Comparison of ENCODE assay signal across 24 mouse cellular contexts in genomic region chr6:127912938-127913337, GRCm38 (mm10). TPM values are rescaled to one million over a fixed set of nuclear protein-coding genes. Genes with fewer than 3 reads are reported as not detected.
DNase-seq lines count a peak whose midpoint lies in the region; ATAC-seq and TF ChIP-seq lines count a peak whose summit lies in the region.
"Had no signal": no experiment of that assay in that cellular context is flagged by ENCODE, and none has a peak within 500 bp of the region (broad histone marks: within the 10 kb centered on the region; RNA-seq: fewer than 3 reads in every experiment).

No protein-coding gene starts in this region.

- H3K27ac ChIP-seq in heart, embryonic 13.5 days (replicated peaks), result no peak overlapping the region
- no peak overlapping the region for H3K27ac ChIP-seq in heart, adult 2 months
- H3K27ac ChIP-seq: heart, embryonic 15.5 days; limb, embryonic 15.5 days; liver, embryonic 15.5 days; neural tube, embryonic 13.5 days had no signal

- peak; percentile 25; the same call in 1 of the 2 replicates for ATAC-seq in heart, embryonic 13.5 days (ENCODE audit: extremely low read depth, insufficient number of reproducible peaks, low FRiP score, low TSS enrichment)
- ATAC-seq: inflammation-experienced regulatory T-cells, adult 6 months had no signal

- H3K9ac ChIP-seq in heart, embryonic 13.5 days, result no peak overlapping the region
- no peak overlapping the region for H3K9ac ChIP-seq in heart, adult 2 months (ENCODE audit: low read depth, low read length)
- H3K9ac ChIP-seq: heart, embryonic 15.5 days; limb, embryonic 15.5 days; liver, embryonic 15.5 days; neural tube, embryonic 13.5 days had no signal

- no peak overlapping the region for H3K4me2 ChIP-seq in heart, embryonic 13.5 days
- H3K4me2 ChIP-seq: heart, embryonic 15.5 days; limb, embryonic 15.5 days; liver, embryonic 15.5 days; neural tube, embryonic 13.5 days had no signal

- H3K27me3 ChIP-seq in heart, embryonic 13.5 days (replicated peaks), result 0 out of 2 replicates have a peak, but pooled peaks cover 2% of the 10 kb centered on the region
- no peaks in the 10 kb centered on the region for H3K27me3 ChIP-seq in heart, adult 2 months (ENCODE audit: control insufficient read depth, insufficient read depth, low read length)
- H3K27me3 ChIP-seq: heart, embryonic 15.5 days; limb, embryonic 15.5 days; liver, embryonic 15.5 days; neural tube, embryonic 13.5 days had no signal

- no peaks in the 10 kb centered on the region for H3K79me2 ChIP-seq in heart, adult 2 months (replicated peaks; ENCODE audit: control insufficient read depth, insufficient read depth, low read length)

- no peaks in the 10 kb centered on the region for H3K4me1 ChIP-seq in heart, embryonic 13.5 days
- H3K4me1 ChIP-seq in heart, adult 2 months (ENCODE audit: control insufficient read depth, insufficient read depth, low read length), result no peaks in the 10 kb centered on the region
- no peaks in the 10 kb centered on the region for H3K4me1 ChIP-seq in lung, adult 2 months (ENCODE audit: control insufficient read depth, insufficient read depth, low read length)
- H3K4me1 ChIP-seq: heart, embryonic 15.5 days; limb, embryonic 15.5 days; liver, embryonic 15.5 days had no signal

- DNase-seq in heart, adult 2 months, result no peak
- peak; percentile 21 to 33 for DNase-seq in lung, adult 18-20 months
- DNase-seq in lung, adult 2 months, result no peak
- DNase-seq in 3134 (ENCODE audit: extremely low read depth, insufficient read length, low spot score), result peak; percentile 29
- peak; percentile 64 for DNase-seq in NIH3T3 (ENCODE audit: low read depth)
- no peak for DNase-seq in yolk sac, embryonic 10.5 days (ENCODE audit: low spot score)
- DNase-seq in c-Kit-positive CD71-positive TER-119-positive erythroid progenitor cells, embryonic 14.5 days (ENCODE audit: low spot score), result no peak
- DNase-seq: adrenal gland, postnatal 36 days; cerebellum, adult 18-20 months; cerebellum, postnatal 25 days; embryo, embryonic 11 days; gastrocnemius, postnatal 10 days; heart, adult 11 months; kidney, postnatal 10 days; right cerebral cortex, adult 18-20 months; thymus, postnatal 25 days had no signal

- no peak for TF ChIP-seq EP300 in heart, adult 2 months (IDR thresholded peaks at IDR 0.05; ENCODE audit: insufficient read depth, low read depth, low read length)

- 88% methylated on average over 3 of the region's 3 CpGs for WGBS in heart, embryonic 13.5 days
- WGBS in heart, adult 2 months, result 94% methylated on average over 3 of the region's 3 CpGs
- 80% methylated on average over 3 of the region's 3 CpGs for WGBS in lung, adult 2 months

- TF ChIP-seq POLR2A in heart, adult 2 months (IDR thresholded peaks at IDR 0.05; ENCODE audit: insufficient read depth, low read depth, low read length), result no peak
- no peak for TF ChIP-seq POLR2A in lung, adult 2 months (IDR thresholded peaks at IDR 0.05; ENCODE audit: borderline replicate concordance, extremely low read depth, low read depth, low read length)

- no peak for TF ChIP-seq CTCF in heart, adult 2 months (IDR thresholded peaks at IDR 0.05)
- no peak for TF ChIP-seq CTCF in lung, adult 2 months (IDR thresholded peaks at IDR 0.05; ENCODE audit: insufficient read depth, low read length)

- no peaks in the 10 kb centered on the region for H3K36me3 ChIP-seq in heart, embryonic 13.5 days
- H3K36me3 ChIP-seq in heart, adult 2 months (ENCODE audit: control insufficient read depth, insufficient read depth, low read length), result no peaks in the 10 kb centered on the region
- H3K36me3 ChIP-seq: heart, embryonic 15.5 days; liver, embryonic 15.5 days had no signal

- intact Hi-C loops in heart, adult 2 months (cut with DNase I), result no loop called here

- H3K4me3 ChIP-seq in heart, embryonic 13.5 days, result no peak overlapping the region
- no peak overlapping the region for H3K4me3 ChIP-seq in heart, adult 2 months
- H3K4me3 ChIP-seq in lung, adult 2 months (replicated peaks; ENCODE audit: extremely low read depth, low read depth, low read length), result no peak overlapping the region
- H3K4me3 ChIP-seq: heart, embryonic 15.5 days; limb, embryonic 15.5 days; liver, embryonic 15.5 days; neural tube, embryonic 13.5 days had no signal

- peaks cover 3% of the 10 kb centered on the region; the same call in 1 of the 2 replicates for H3K9me3 ChIP-seq in heart, embryonic 13.5 days
- H3K9me3 ChIP-seq: heart, embryonic 15.5 days; limb, embryonic 15.5 days; liver, embryonic 15.5 days; neural tube, embryonic 13.5 days had no signal

RNA-seq across cellular contexts. Expression of gene Tspan11, which starts 25.5 kb away (rescaled TPM):
- 2.0 and 3.3 TPM in 2 replicates for polyA plus RNA-seq in heart, embryonic 13.5 days (2015; fragmentation: Nextera tagmentation; extraction: Ambion mirVana)
- 1 to 10 TPM in 1 of 2 experiments, under 1 TPM in 1; 0.57 to 1.7 TPM for total RNA-seq in heart, adult 2 months (2021)
- 1.5 and 2.6 TPM in 2 replicates for polyA plus RNA-seq in heart, adult 2 months (2012; rRNA removed)
- 47.4 and 85.7 TPM in 2 replicates for polyA plus RNA-seq in lung, adult 2 months (2012; rRNA removed)
- total RNA-seq: hematopoietic stem cell, adult 5-6 weeks; megakaryocyte-erythroid progenitor cell, adult 5-6 weeks had no signal
- polyA plus RNA-seq: inflammation-experienced regulatory T-cells, adult 6 months had no signal

Comparison
In these comparisons a context has a peak if more than half of its experiments do, and no peak if none do; other contexts are left out.
1. DNase-seq: peak in lung, adult 18-20 months (2 of 2), 3134 (single experiment) and NIH3T3 (single experiment); none in heart, adult 2 months (0 of 2), lung, adult 2 months (single experiment), yolk sac, embryonic 10.5 days (single experiment) and c-Kit-positive CD71-positive TER-119-positive erythroid progenitor cells, embryonic 14.5 days (single experiment).
2. RNA of gene Tspan11, which starts 25.5 kb away (polyA plus RNA-seq): 47.4 to 85.7 TPM in lung, adult 2 months; 2.0 to 3.3 TPM in heart, embryonic 13.5 days and 1.5 to 2.6 TPM in heart, adult 2 months; every median in the first group is over 10 times any median in the second.